Mouse (Mus musculus): ENCODE data around the gene Srpk2. TPM values are rescaled to one million over a fixed set of nuclear protein-coding genes. Genes with fewer than 3 reads are reported as not detected.
"Not testable (repeated sequence)": the region's sequence is repeated elsewhere in the genome, so short reads cannot be mapped to it uniquely, and the experiment has no call there.

Srpk2 gene
- polyA plus RNA-seq, 1 experiment, result 33.0 TPM

DNA sequence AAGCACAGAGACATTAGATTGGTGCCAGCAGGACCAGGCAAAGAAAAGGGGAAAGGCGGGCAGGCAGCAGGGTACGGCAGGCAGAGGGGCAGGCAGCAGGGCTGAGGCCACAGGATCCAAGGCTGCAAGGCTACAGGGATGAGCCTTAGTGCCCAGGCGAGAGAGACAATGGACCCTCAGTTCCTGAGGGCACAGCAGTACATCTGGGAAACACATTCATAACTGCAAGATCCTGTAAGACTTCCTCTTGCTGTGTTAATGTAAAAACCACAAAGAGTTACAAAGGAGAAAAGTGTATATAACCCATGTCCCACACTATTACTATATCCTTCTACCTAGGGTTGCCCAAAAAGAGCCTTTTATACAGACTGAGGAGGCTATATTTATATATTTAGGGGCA, 33.9 kb downstream of the Srpk2 start:
- no peak overlapping the region for H3K4me3 ChIP-seq (ENCODE audit: insufficient read depth, low read length)
- H3K4me1 ChIP-seq (ENCODE audit: control insufficient read depth, insufficient read depth, low read length), result peaks cover 4% of the 10 kb centered on the region
- no peak overlapping the region for H3K27ac ChIP-seq (ENCODE audit: insufficient read depth, low read depth, low read length)
- TF ChIP-seq CTCF (IDR thresholded peaks at IDR 0.05; ENCODE audit: low read depth, low read length) (no peak), POLR2A (IDR thresholded peaks at IDR 0.05; ENCODE audit: borderline replicate concordance, low read depth, low read length) (no peak)

GRCm38 (mm10) chr5:23649246-23649645, 35.2 kb downstream of the Srpk2 start:
- TF ChIP-seq POLR2A (IDR thresholded peaks at IDR 0.05; ENCODE audit: borderline replicate concordance, low read depth, low read length), result no peak
- TF ChIP-seq CTCF (IDR thresholded peaks at IDR 0.05; ENCODE audit: low read depth, low read length), result no peak
- peaks cover 4% of the 10 kb centered on the region for H3K4me1 ChIP-seq (ENCODE audit: control insufficient read depth, insufficient read depth, low read length)
- H3K27ac ChIP-seq (ENCODE audit: insufficient read depth, low read depth, low read length), result no peak overlapping the region
- H3K4me3 ChIP-seq (ENCODE audit: insufficient read depth, low read length), result no peak overlapping the region

- Histone ChIP-seq H3K27ac (ENCODE audit: insufficient read depth, low read depth, low read length) (no peak overlapping the region), H3K4me1 (ENCODE audit: control insufficient read depth, insufficient read depth, low read length) (peaks cover 7% of the 10 kb centered on the region), H3K4me3 (ENCODE audit: insufficient read depth, low read length) (no peak overlapping the region)
- TF ChIP-seq CTCF (IDR thresholded peaks at IDR 0.05; ENCODE audit: low read depth, low read length) (no peak), POLR2A (IDR thresholded peaks at IDR 0.05; ENCODE audit: borderline replicate concordance, low read depth, low read length) (no peak)
Observed at GRCm38 (mm10) chr5:23645671-23646070, 38.7 kb downstream of the Srpk2 start.

DNA sequence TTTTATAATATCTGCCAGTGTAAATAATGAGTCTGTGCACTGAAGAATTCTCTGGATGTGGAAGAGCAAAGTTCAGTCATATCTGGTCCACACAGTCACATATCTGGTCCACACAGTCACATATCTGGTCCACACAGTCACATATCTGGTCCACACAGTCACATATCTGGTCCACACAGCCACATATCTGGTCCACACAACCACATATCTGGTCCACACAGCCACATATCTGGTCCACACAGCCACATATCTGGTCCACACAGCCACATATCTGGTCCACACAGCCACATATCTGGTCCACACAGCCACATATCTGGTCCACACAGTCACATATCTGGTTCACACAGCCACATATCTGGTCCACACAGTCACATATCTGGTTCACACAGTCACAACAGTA, 45.2 kb downstream of the Srpk2 start:
- H3K4me3 ChIP-seq (ENCODE audit: insufficient read depth, low read length); H3K27ac ChIP-seq (ENCODE audit: insufficient read depth, low read depth, low read length): not testable (repeated sequence)
- H3K4me1 ChIP-seq (ENCODE audit: control insufficient read depth, insufficient read depth, low read length), result peaks cover 14% of the 10 kb centered on the region

- Histone ChIP-seq H3K27ac (ENCODE audit: insufficient read depth, low read depth, low read length) (no peak overlapping the region), H3K4me1 (ENCODE audit: control insufficient read depth, insufficient read depth, low read length) (peaks cover 9% of the 10 kb centered on the region), H3K4me3 (ENCODE audit: insufficient read depth, low read length) (no peak overlapping the region)
- no peak for TF ChIP-seq CTCF (IDR thresholded peaks at IDR 0.05; ENCODE audit: low read depth, low read length)
- TF ChIP-seq POLR2A (IDR thresholded peaks at IDR 0.05; ENCODE audit: borderline replicate concordance, low read depth, low read length), result no peak
Observed at GRCm38 (mm10) chr5:23638023-23638422, 46.4 kb downstream of the Srpk2 start.

DNA sequence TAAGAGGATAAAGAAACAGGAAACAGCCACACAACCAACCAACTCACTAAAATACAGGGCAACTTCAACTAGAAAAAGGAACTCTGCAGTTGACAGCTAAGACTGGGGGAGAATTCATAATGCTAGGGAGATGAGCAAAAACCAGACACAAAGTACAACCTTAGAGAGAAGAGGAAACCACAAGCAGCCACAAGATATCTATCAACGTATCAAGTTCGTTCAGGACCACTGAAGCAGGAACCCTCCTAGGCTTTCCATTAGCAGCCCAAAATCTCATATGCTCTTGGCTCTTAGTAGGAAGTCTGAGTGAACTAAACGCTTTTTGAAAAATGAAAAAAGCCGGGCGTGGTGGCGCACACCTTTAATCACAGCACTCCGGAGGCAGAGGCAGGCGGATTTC, 47.1 kb downstream of the Srpk2 start:
- H3K4me3 ChIP-seq (ENCODE audit: insufficient read depth, low read length), result no peak overlapping the region
- H3K4me1 ChIP-seq (ENCODE audit: control insufficient read depth, insufficient read depth, low read length), result peaks cover 9% of the 10 kb centered on the region
- H3K27ac ChIP-seq (ENCODE audit: insufficient read depth, low read depth, low read length), result no peak overlapping the region
- TF ChIP-seq POLR2A (IDR thresholded peaks at IDR 0.05; ENCODE audit: borderline replicate concordance, low read depth, low read length) (no peak), CTCF (IDR thresholded peaks at IDR 0.05; ENCODE audit: low read depth, low read length) (no peak)

DNA sequence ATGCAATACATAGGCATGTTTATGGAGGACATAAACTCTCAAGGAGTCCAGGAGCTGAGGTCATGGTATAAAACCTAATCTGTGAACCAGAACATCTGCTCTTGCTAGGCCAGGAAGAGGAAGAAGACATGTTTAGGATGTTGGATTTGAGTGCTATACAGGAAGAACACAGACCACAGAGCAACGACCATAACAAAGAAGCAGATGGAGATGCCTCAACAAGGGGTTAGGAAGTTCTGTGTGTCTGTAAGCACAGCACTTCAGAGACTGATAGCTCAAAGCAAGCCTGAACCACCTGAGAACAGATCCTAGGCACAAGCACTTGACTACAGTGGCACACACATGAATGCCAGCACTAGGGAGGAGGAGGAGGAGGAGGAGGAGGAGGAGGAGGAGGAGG, 52.9 kb downstream of the Srpk2 start:
- Histone ChIP-seq H3K27ac (ENCODE audit: insufficient read depth, low read depth, low read length) (no peak overlapping the region), H3K4me3 (ENCODE audit: insufficient read depth, low read length) (no peak overlapping the region), H3K4me1 (ENCODE audit: control insufficient read depth, insufficient read depth, low read length) (peaks cover 5% of the 10 kb centered on the region; the same call in 1 of the 2 replicates)

GRCm38 (mm10) chr5:23627221-23627620, 57.2 kb downstream of the Srpk2 start:
- Histone ChIP-seq H3K27ac (ENCODE audit: insufficient read depth, low read depth, low read length) (no peak overlapping the region), H3K4me3 (ENCODE audit: insufficient read depth, low read length) (no peak overlapping the region), H3K4me1 (ENCODE audit: control insufficient read depth, insufficient read depth, low read length) (peaks cover 5% of the 10 kb centered on the region; the same call in 1 of the 2 replicates)
- TF ChIP-seq CTCF (IDR thresholded peaks at IDR 0.05; ENCODE audit: low read depth, low read length), result no peak

More for the DNA sequence above, 52.9 kb downstream of the Srpk2 start:
- TF ChIP-seq POLR2A (IDR thresholded peaks at IDR 0.05; ENCODE audit: borderline replicate concordance, low read depth, low read length) (no peak), CTCF (IDR thresholded peaks at IDR 0.05; ENCODE audit: low read depth, low read length) (no peak)

GRCm38 (mm10) chr5:23626173-23626572, 58.2 kb downstream of the Srpk2 start:
- Histone ChIP-seq H3K4me3 (ENCODE audit: insufficient read depth, low read length) (no peak overlapping the region), H3K27ac (ENCODE audit: insufficient read depth, low read depth, low read length) (no peak overlapping the region), H3K4me1 (ENCODE audit: control insufficient read depth, insufficient read depth, low read length) (no peaks in the 10 kb centered on the region)
- TF ChIP-seq CTCF (IDR thresholded peaks at IDR 0.05; ENCODE audit: low read depth, low read length) (no peak), POLR2A (IDR thresholded peaks at IDR 0.05; ENCODE audit: borderline replicate concordance, low read depth, low read length) (no peak)

DNA sequence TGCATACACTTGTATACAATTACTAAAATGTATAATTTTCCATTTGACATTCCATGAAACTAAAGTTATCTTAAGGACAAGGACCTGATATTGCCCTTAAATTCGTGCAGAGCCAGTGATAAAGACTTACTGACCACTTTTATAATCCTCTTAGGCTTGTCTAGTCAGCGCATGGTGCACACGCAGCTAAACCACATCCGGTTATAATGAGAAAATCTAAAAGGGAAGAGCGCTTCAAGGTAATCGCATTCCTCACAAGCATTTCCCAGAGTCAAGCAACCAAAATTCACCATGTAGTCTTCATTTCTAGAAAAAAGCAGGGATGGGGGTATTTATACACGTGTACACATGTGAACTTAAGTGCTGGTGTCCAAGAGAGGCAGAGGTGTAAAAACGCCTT, 63.8 kb downstream of the Srpk2 start:
- no peak overlapping the region for H3K4me3 ChIP-seq (ENCODE audit: insufficient read depth, low read length)
- peaks cover 3% of the 10 kb centered on the region for H3K4me1 ChIP-seq (ENCODE audit: control insufficient read depth, insufficient read depth, low read length)
- TF ChIP-seq POLR2A (IDR thresholded peaks at IDR 0.05; ENCODE audit: borderline replicate concordance, low read depth, low read length), result no peak
- no peak for TF ChIP-seq CTCF (IDR thresholded peaks at IDR 0.05; ENCODE audit: low read depth, low read length)
- H3K27ac ChIP-seq (ENCODE audit: insufficient read depth, low read depth, low read length), result no peak overlapping the region

GRCm38 (mm10) chr5:23618656-23619055, 65.8 kb downstream of the Srpk2 start:
- Histone ChIP-seq H3K4me1 (ENCODE audit: control insufficient read depth, insufficient read depth, low read length) (peaks cover 8% of the 10 kb centered on the region), H3K4me3 (ENCODE audit: insufficient read depth, low read length) (no peak overlapping the region), H3K27ac (ENCODE audit: insufficient read depth, low read depth, low read length) (no peak overlapping the region)
- TF ChIP-seq CTCF (IDR thresholded peaks at IDR 0.05; ENCODE audit: low read depth, low read length), result no peak
- TF ChIP-seq POLR2A (IDR thresholded peaks at IDR 0.05; ENCODE audit: borderline replicate concordance, low read depth, low read length), result no peak

Data from bone marrow macrophage, adult 2 months (primary cell).